Mouse (Mus musculus) duodenum, adult 2 months (tissue): ENCODE measurements around the gene Tuba3b. TPM values are rescaled to one million over a fixed set of nuclear protein-coding genes. Genes with fewer than 3 reads are reported as not detected.

Experiments
- polyA plus RNA-seq: library from polyadenylated mRNA; depleted of rRNA; stranded (reverse); fragments of >200 nt; gene quantifications from 2 replicates; pipeline ENCODE4 v1.2.3, GENCODE M21; 2012; ENCODE audit warnings: low replicate concordance; rRNA removed

Gene Tuba3b
- polyA plus RNA-seq: not detected in 2 replicates

GRCm38 (mm10) chr6:145615666-145616210 lies at the start of gene Tuba3b:
TSS of gene Tuba3b (plus strand) at chr6:145615757.

GRCm38 (mm10) chr6:145614219-145614618 lies 1.3 kb upstream of the Tuba3b start, which contains the start of gene Lmntd1:
TSS of gene Lmntd1 (minus strand) at chr6:145614319.

Other genes starting within 250 kb of the Tuba3b start
- gene Lmntd1, start 1.4 kb upstream of the Tuba3b start, polyA plus RNA-seq: 0.07 and 0.08 TPM in 2 replicates
- 0.81 and 1.8 TPM in 2 replicates for gene Rassf8, start 131.0 kb downstream of the Tuba3b start, polyA plus RNA-seq
- 1.8 and 4.1 TPM in 2 replicates for gene Bhlhe41, start 249.8 kb downstream of the Tuba3b start, polyA plus RNA-seq